Mouse (Mus musculus) lung, embryonic 16.5 days (tissue): ENCODE results near the gene Fhad1. TPM values are rescaled to one million over a fixed set of nuclear protein-coding genes. Genes with fewer than 3 reads are reported as not detected.

Experiments
- ATAC-seq: fragments of 200-750 bp; cut with Nextera tagmentation; 2 replicates; pipeline ENCODE4 v1.8.0; 2017; ENCODE audit warnings: low read depth, mild to moderate bottlenecking, moderate library complexity
- H3K27ac ChIP-seq: fragments of 300-500 bp; sonication (generic); 2 replicates; pipeline ENCODE4 v1.5.1; 2014; ENCODE audit warnings: mild to moderate bottlenecking, control low read depth, low read length
- H3K27me3 ChIP-seq: fragments of 300-500 bp; sonication (generic); 2 replicates; pipeline ENCODE4 v1.6.1; 2014; ENCODE audit warnings: low read depth, low read length, mixed read lengths; ENCODE audit not compliant: control insufficient read depth, insufficient read depth
- H3K36me3 ChIP-seq: fragments of 300-500 bp; sonication (generic); 2 replicates; pipeline ENCODE4 v1.6.1; 2014; ENCODE audit warnings: low read length; ENCODE audit not compliant: control insufficient read depth, insufficient read depth
- H3K4me1 ChIP-seq: fragments of 300-500 bp; sonication (generic); replicated peaks from 2 replicates; pipeline ENCODE4 v1.6.1; 2014; ENCODE audit warnings: low read length, mixed read lengths; ENCODE audit not compliant: control insufficient read depth, insufficient read depth
- H3K4me2 ChIP-seq: fragments of 300-500 bp; sonication (generic); 2 replicates; pipeline ENCODE4 v1.6.1; 2014; ENCODE audit warnings: low read depth, low read length, control low read depth
- H3K4me3 ChIP-seq: fragments of 300-500 bp; sonication (generic); 2 replicates; pipeline ENCODE4 v1.5.1; 2014; ENCODE audit warnings: mild to moderate bottlenecking, low read length, control low read depth
- H3K9ac ChIP-seq: fragments of 300-500 bp; sonication (generic); 2 replicates; pipeline ENCODE4 v1.6.1; 2014; ENCODE audit warnings: low read length, control low read depth
- H3K9me3 ChIP-seq: fragments of 300-500 bp; sonication (generic); 2 replicates; pipeline ENCODE4 v1.6.1; 2016; ENCODE audit warnings: low read length; ENCODE audit not compliant: control insufficient read depth
- WGBS: fragments of 180-500 bp; shearing (Covaris S2); extraction: QIAGEN DNeasy Blood & Tissue Kit; methylation state at CpG from one replicate; pipeline ENCODE4 v1.1.7; 2014; 5-methylcytosine and 5-hydroxymethylcytosine counted together
- polyA plus RNA-seq: library from polyadenylated mRNA; unstranded; fragments of >200 nt; fragmentation: Nextera tagmentation; extraction: Ambion mirVana; gene quantifications from 2 replicates; pipeline ENCODE4 v1.2.1, GENCODE M21; 2015

Gene Fhad1
- polyA plus RNA-seq, 1 experiment from 2014 or later, result 3.3 TPM

- no peaks in the 10 kb centered on the region for H3K36me3 ChIP-seq
- 61% methylated on average over 6 of the region's 6 CpGs for whole genome bisulfite sequencing
- ATAC-seq, result no peak
- no peak overlapping the region for H3K4me3 ChIP-seq
- peaks cover 16% of the 10 kb centered on the region for H3K4me1 ChIP-seq
- H3K9ac ChIP-seq, result no peak overlapping the region
- no peak overlapping the region for H3K4me2 ChIP-seq
- no peaks in the 10 kb centered on the region for H3K9me3 ChIP-seq
- no peak overlapping the region for H3K27ac ChIP-seq
- no peaks in the 10 kb centered on the region for H3K27me3 ChIP-seq
These were observed 117.7 kb downstream of the Fhad1 start for GRCm38 (mm10) chr4:141897225-141897624.

- Histone ChIP-seq H3K27me3 (no peaks in the 10 kb centered on the region), H3K27ac (no peak overlapping the region)
- 47% methylated on average over 12 of the region's 12 CpGs for WGBS
These were observed 119.1 kb downstream of the Fhad1 start for GRCm38 (mm10) chr4:141895772-141896171.

GRCm38 (mm10) chr4:141893157-141893784, 121.6 kb downstream of the Fhad1 start:
- H3K9ac ChIP-seq, result no peak overlapping the region
- H3K4me1 ChIP-seq, result peaks cover 4% of the 10 kb centered on the region
- H3K4me3 ChIP-seq, result no peak overlapping the region
- H3K9me3 ChIP-seq, result no peaks in the 10 kb centered on the region
- H3K36me3 ChIP-seq, result no peaks in the 10 kb centered on the region
- no peak for ATAC-seq
- H3K4me2 ChIP-seq, result no peak overlapping the region
- no peaks in the 10 kb centered on the region for H3K27me3 ChIP-seq
- 74% methylated on average over 8 of the region's 8 CpGs for WGBS
- H3K27ac ChIP-seq, result no peak overlapping the region

More at GRCm38 (mm10) chr4:141895772-141896171, 119.1 kb downstream of the Fhad1 start:
- Histone ChIP-seq H3K9me3 (no peaks in the 10 kb centered on the region), H3K4me3 (no peak overlapping the region), H3K4me1 (peaks cover 15% of the 10 kb centered on the region), H3K36me3 (no peaks in the 10 kb centered on the region), H3K9ac (peak overlapping the region; percentile 13; the same call in 1 of the 2 replicates), H3K4me2 (no peak overlapping the region)
- no peak for ATAC-seq

GRCm38 (mm10) chr4:141886385-141886968, 128.4 kb downstream of the Fhad1 start:
- 35% methylated on average over 6 of the region's 6 CpGs for WGBS
- no peak for ATAC-seq
- peaks cover 11% of the 10 kb centered on the region for H3K4me1 ChIP-seq
- H3K4me2 ChIP-seq, result no peak overlapping the region
- H3K36me3 ChIP-seq, result no peaks in the 10 kb centered on the region
- H3K4me3 ChIP-seq, result no peak overlapping the region
- H3K27me3 ChIP-seq, result no peaks in the 10 kb centered on the region
- no peak overlapping the region for H3K27ac ChIP-seq
- no peak overlapping the region for H3K9ac ChIP-seq
- no peaks in the 10 kb centered on the region for H3K9me3 ChIP-seq

GRCm38 (mm10) chr4:141885451-141885850, 129.4 kb downstream of the Fhad1 start:
- Histone ChIP-seq H3K4me2 (no peak overlapping the region), H3K36me3 (no peaks in the 10 kb centered on the region), H3K9ac (no peak overlapping the region), H3K27ac (no peak overlapping the region), H3K4me1 (peaks cover 13% of the 10 kb centered on the region), H3K4me3 (no peak overlapping the region), H3K9me3 (no peaks in the 10 kb centered on the region), H3K27me3 (no peaks in the 10 kb centered on the region)
- no peak for ATAC-seq
- 56% methylated on average over 9 of the region's 9 CpGs for WGBS

- no peak overlapping the region for H3K9ac ChIP-seq
- ATAC-seq, result no peak
- H3K4me3 ChIP-seq, result no peak overlapping the region
- H3K9me3 ChIP-seq, result no peaks in the 10 kb centered on the region
- no peak overlapping the region for H3K4me2 ChIP-seq
- no peak overlapping the region for H3K27ac ChIP-seq
- WGBS, result 75% methylated on average over 7 of the region's 7 CpGs
- no peaks in the 10 kb centered on the region for H3K36me3 ChIP-seq
- no peaks in the 10 kb centered on the region for H3K27me3 ChIP-seq
- peaks cover 13% of the 10 kb centered on the region for H3K4me1 ChIP-seq
These were observed 132.0 kb downstream of the Fhad1 start for GRCm38 (mm10) chr4:141882858-141883257.

- no peak overlapping the region for H3K27ac ChIP-seq
- ATAC-seq, result 0 out of 2 replicates have a peak, but pooled peaks have one; percentile 24
- no peak overlapping the region for H3K4me2 ChIP-seq
- no peak overlapping the region for H3K4me3 ChIP-seq
- peaks cover 13% of the 10 kb centered on the region for H3K4me1 ChIP-seq
- H3K27me3 ChIP-seq, result no peaks in the 10 kb centered on the region; the same call in 1 of the 2 replicates
- H3K9me3 ChIP-seq, result no peaks in the 10 kb centered on the region
- no peak overlapping the region for H3K9ac ChIP-seq
- no peaks in the 10 kb centered on the region for H3K36me3 ChIP-seq
- WGBS, result 35% methylated on average over 5 of the region's 5 CpGs
These were observed 132.9 kb downstream of the Fhad1 start for GRCm38 (mm10) chr4:141881950-141882349.

GRCm38 (mm10) chr4:141881289-141881914, 133.5 kb downstream of the Fhad1 start:
- ATAC-seq, result peak; percentile 19; the same call in 1 of the 2 replicates
- H3K27ac ChIP-seq, result no peak overlapping the region
- 40% methylated on average over 10 of the region's 10 CpGs for WGBS

GRCm38 (mm10) chr4:141879875-141880274, 135.0 kb downstream of the Fhad1 start:
- H3K27ac ChIP-seq, result no peak overlapping the region
- no peaks in the 10 kb centered on the region for H3K9me3 ChIP-seq
- no peak overlapping the region for H3K4me2 ChIP-seq
- H3K9ac ChIP-seq, result no peak overlapping the region
- peaks cover 18% of the 10 kb centered on the region for H3K4me1 ChIP-seq
- 40% methylated on average over 9 of the region's 9 CpGs for WGBS
- H3K36me3 ChIP-seq, result no peaks in the 10 kb centered on the region
- no peak overlapping the region for H3K4me3 ChIP-seq
- H3K27me3 ChIP-seq, result no peaks in the 10 kb centered on the region; the same call in 1 of the 2 replicates
- ATAC-seq, result no peak

More at GRCm38 (mm10) chr4:141881289-141881914, 133.5 kb downstream of the Fhad1 start:
- no peak overlapping the region for H3K4me2 ChIP-seq
- no peaks in the 10 kb centered on the region for H3K9me3 ChIP-seq
- no peaks in the 10 kb centered on the region for H3K36me3 ChIP-seq
- no peaks in the 10 kb centered on the region; the same call in 1 of the 2 replicates for H3K27me3 ChIP-seq
- H3K4me1 ChIP-seq, result peaks cover 13% of the 10 kb centered on the region
- no peak overlapping the region for H3K4me3 ChIP-seq
- no peak overlapping the region for H3K9ac ChIP-seq
